Mouse (Mus musculus): ENCODE results near the gene Casp14. TPM values are rescaled to one million over a fixed set of nuclear protein-coding genes. Genes with fewer than 3 reads are reported as not detected.

Casp14 gene
- 0.11 and 0.14 TPM in 2 replicates for polyA plus RNA-seq (2015; fragmentation: Nextera tagmentation; extraction: Ambion mirVana)

DNA sequence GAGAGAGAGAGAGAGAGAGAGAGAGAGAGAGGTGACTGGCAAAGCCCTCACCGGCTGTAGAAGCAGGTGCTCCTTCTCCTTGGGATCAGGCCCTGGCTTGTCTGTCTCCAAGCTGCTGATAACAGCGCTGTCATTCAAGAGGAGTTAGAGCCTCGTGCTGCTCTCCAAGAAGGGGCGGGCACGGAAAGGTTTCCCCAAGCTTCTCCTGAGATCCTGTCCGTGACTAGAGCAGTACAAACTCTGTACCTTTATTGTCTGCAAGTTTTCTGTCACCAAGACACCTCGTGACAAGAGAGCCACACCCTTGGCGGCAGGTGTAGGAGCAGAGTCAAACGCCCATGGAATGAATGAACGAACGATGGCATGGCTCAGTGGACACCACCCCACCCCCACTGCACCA, at the start of gene Casp14:
TSS of gene Casp14 (minus strand) at position 239 of the 400 bp plus-strand sequence.
- H3K4me2 ChIP-seq (replicated peaks) = no peak within 1 kb of the TSS
- ATAC-seq = peak; percentile 89
- 59% methylated on average over 11 of the region's 11 CpGs for WGBS

DNA sequence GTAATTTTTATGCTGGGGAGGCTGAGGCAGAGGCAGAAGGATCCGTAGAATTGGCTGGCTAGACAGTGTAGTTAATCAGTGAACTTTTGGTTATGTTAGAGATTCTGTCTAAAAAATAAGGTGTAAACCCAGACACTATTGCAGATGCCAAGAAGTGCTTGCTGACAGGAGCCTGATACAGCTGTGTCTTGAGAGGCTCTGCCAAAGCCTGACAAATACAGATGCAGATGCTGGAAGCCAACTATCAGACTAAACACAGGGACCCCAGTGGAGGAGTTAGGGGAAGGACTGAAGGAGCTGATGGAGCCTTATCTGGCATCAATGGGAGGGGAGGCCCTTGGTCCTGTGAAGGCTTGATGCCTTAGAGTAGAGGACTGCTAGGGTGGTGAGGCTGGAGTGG, 47.5 kb upstream of the Casp14 start:
- Histone ChIP-seq H3K9me3 (no peaks in the 10 kb centered on the region), H3K27me3 (replicated peaks) (no peaks in the 10 kb centered on the region), H3K4me1 (replicated peaks) (no peaks in the 10 kb centered on the region), H3K4me2 (replicated peaks) (no peak overlapping the region), H3K9ac (no peak overlapping the region), H3K36me3 (no peaks in the 10 kb centered on the region), H3K4me3 (replicated peaks) (no peak overlapping the region), H3K27ac (no peak overlapping the region)
- ATAC-seq = no peak
- 63% methylated on average over 1 of the region's 1 CpGs for WGBS

More for the DNA sequence above, at the start of gene Casp14:
- no peak within 1 kb of the TSS for H3K27ac ChIP-seq
- H3K9me3 ChIP-seq = no peaks in the 10 kb centered on the region
- H3K4me3 ChIP-seq (replicated peaks) = no peak within 1 kb of the TSS
- H3K9ac ChIP-seq = no peak within 1 kb of the TSS
- no peaks in the 10 kb centered on the region for H3K27me3 ChIP-seq (replicated peaks)
- H3K36me3 ChIP-seq = no peaks in the 10 kb centered on the region
- H3K4me1 ChIP-seq (replicated peaks) = no peaks in the 10 kb centered on the region

DNA sequence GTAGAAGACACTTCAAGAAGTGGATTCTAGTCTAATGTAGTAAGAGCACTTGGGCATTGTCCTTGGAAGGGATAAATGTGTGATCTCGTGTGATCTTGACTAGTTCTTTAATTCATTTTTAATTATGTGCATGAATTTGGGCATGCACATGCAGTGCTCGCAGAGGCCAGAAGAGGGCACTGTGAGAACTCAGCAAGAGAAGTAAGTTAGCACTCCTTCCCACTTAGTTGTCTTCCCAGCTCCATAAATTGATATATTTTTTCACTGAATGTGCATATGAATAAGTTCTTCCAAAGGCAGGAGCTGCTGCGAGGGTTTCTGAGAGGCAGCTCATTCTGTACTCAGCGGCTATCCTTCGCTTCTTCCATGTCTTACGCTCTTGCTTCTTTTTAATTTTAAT, 37.9 kb upstream of the Casp14 start:
- no peaks in the 10 kb centered on the region for H3K36me3 ChIP-seq
- peaks cover 3% of the 10 kb centered on the region; the same call in 1 of the 2 replicates for H3K4me1 ChIP-seq (replicated peaks)
- no peak for ATAC-seq
- no peak overlapping the region for H3K9ac ChIP-seq
- H3K9me3 ChIP-seq = no peaks in the 10 kb centered on the region
- H3K4me3 ChIP-seq (replicated peaks) = no peak overlapping the region
- H3K27me3 ChIP-seq (replicated peaks) = no peaks in the 10 kb centered on the region
- H3K4me2 ChIP-seq (replicated peaks) = no peak overlapping the region
- H3K27ac ChIP-seq = no peak overlapping the region
- 33% methylated on average over 6 of the region's 6 CpGs for WGBS

DNA sequence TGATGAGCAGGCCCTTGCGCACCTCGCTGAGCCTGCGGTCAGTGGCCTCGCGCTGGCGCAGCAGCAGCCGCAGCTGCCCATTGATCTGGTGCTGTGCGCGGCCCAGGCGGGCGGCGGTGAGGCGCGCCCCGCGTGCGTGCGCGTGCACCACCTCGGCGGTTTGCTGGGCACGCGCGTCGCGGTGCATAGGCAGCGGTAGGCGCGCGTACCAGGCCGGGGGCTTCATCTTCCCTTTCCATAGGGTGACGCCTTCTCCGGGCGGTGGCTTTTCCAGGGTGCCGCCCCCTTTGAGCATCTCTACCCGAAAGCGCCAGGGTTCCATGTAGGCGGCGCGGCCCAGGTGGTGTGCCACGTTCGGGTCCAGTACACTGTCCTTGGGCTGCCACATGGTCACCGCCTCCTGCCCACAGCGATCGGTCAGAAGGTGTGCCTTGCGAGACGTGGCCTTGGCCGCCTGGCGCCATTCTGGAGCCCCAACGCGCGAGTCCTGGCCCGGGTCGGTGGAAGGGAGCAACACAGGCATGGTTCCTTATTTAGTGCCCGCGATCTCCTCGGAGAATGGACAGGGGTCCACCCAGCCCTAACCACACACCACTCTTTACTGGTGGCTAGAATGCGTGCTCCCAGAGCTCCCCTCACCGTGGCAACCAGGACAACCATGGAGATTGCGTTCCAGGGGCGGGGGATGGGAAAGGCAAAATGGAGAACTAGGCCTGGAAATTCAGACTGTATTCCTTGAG, 34.5 kb upstream of the Casp14 start, which contains the start of gene Ccdc105:
TSS of gene Ccdc105 (minus strand) at position 614 of the 740 bp plus-strand sequence.
- 2% methylated on average over 61 of the region's 61 CpGs for WGBS
- Histone ChIP-seq H3K4me3 (replicated peaks) (peak within 1 kb of the TSS; percentile 53), H3K36me3 (no peaks in the 10 kb centered on the region), H3K27ac (no peak within 1 kb of the TSS), H3K27me3 (replicated peaks) (no peaks in the 10 kb centered on the region), H3K9me3 (no peaks in the 10 kb centered on the region), H3K4me2 (replicated peaks) (peak within 1 kb of the TSS; percentile 93), H3K9ac (peak within 1 kb of the TSS; percentile 56), H3K4me1 (replicated peaks) (peaks cover 4% of the 10 kb centered on the region; the same call in 1 of the 2 replicates)
- peak; percentile 93 for ATAC-seq

DNA sequence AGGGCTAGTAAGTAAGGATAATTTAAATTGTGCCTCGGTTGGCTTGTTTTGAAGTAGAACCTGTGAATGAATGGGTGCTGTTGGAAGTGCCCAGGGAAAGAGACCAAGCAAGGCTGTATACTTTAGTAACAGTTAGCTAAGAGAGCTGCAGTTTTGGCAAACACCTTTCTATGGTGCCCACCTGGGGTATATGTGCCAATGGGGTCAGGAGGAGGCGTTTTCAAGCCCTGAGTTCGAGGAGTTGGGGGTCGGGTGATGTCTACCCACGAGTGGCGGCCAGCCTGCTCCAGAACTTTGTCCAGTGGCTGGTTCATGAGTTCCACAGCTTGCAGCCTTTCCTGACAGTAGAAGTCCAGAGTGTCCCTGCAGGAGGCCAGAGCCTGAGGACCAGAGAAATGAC, 30.9 kb upstream of the Casp14 start:
- Histone ChIP-seq H3K27me3 (replicated peaks) (no peaks in the 10 kb centered on the region), H3K9ac (no peak overlapping the region), H3K36me3 (no peaks in the 10 kb centered on the region), H3K4me3 (replicated peaks) (no peak overlapping the region), H3K27ac (no peak overlapping the region), H3K4me1 (replicated peaks) (peaks cover 8% of the 10 kb centered on the region; the same call in 1 of the 2 replicates), H3K9me3 (no peaks in the 10 kb centered on the region), H3K4me2 (replicated peaks) (no peak overlapping the region)
- WGBS = 91% methylated on average over 6 of the region's 6 CpGs
- ATAC-seq = no peak

DNA sequence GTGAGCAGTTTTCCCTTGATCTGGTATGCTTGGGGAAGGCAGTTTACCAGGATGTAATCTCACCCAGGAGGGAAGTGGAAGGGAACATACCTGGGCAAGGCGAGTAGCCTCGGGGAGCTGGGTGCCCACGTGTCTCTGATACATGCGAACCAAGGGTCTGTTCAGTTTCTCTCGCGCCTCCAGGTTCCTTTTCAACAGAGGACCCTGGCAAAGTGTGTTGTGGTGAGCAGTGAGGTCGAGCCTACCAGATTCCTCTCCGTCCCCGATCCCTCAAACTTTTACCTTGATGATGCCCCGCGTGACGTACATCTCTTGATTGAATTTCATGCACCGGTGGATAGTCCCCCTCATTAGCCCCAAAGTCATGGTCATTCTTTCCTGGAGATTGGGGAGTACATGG, 30.1 kb upstream of the Casp14 start:
- H3K27ac ChIP-seq = no peak overlapping the region
- H3K9me3 ChIP-seq = no peaks in the 10 kb centered on the region
- ATAC-seq = no peak
- no peaks in the 10 kb centered on the region for H3K27me3 ChIP-seq (replicated peaks)
- WGBS = 81% methylated on average over 13 of the region's 13 CpGs
- no peak overlapping the region for H3K9ac ChIP-seq
- no peak overlapping the region for H3K4me3 ChIP-seq (replicated peaks)
- no peaks in the 10 kb centered on the region for H3K36me3 ChIP-seq
- no peak overlapping the region for H3K4me2 ChIP-seq (replicated peaks)
- peaks cover 8% of the 10 kb centered on the region; the same call in 1 of the 2 replicates for H3K4me1 ChIP-seq (replicated peaks)

DNA sequence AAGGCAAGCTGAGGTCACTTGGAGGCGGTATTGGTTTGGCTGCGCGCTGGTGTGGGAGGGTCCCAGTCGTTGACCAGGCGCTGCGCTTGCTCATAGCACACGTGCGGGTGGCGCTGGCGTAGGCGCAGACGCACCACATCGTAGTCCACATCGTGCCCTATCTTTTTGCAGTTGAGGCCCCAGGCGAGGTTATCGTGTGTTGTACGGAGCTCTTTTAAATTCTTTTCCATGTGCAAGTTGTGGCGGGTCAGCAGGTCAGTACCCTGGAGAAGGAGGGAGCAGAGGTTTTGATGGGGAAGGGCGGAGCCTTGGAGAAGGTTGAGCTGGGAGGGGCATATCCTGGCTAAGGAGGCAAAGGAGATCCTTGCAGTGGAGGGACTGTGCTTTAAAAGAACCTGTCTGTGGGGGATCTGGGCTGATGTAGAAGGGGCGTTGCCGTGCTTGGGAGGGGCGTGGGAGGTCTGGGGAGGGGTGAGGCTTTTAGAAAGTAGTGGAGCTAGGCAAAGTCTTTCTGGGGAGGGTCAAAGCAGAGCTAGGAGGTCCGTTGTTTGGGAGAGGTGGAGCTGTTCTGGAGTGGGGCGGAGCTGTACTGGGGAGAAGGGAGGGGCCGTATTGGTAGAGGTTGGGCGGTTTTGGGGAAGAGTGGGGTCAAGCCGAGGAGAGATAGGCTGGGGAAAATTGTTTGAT, 29.1 kb upstream of the Casp14 start:
- H3K9ac ChIP-seq = no peak overlapping the region
- ATAC-seq = peak; percentile 80
- 1% methylated on average over 27 of the region's 27 CpGs for WGBS
- no peaks in the 10 kb centered on the region for H3K27me3 ChIP-seq (replicated peaks)
- H3K36me3 ChIP-seq = no peaks in the 10 kb centered on the region
- no peaks in the 10 kb centered on the region for H3K9me3 ChIP-seq
- H3K4me1 ChIP-seq (replicated peaks) = peaks cover 7% of the 10 kb centered on the region; the same call in 1 of the 2 replicates
- peak overlapping the region; percentile 29 for H3K4me3 ChIP-seq (replicated peaks)
- no peak overlapping the region for H3K27ac ChIP-seq
- peak overlapping the region; percentile 79 for H3K4me2 ChIP-seq (replicated peaks)

GRCm38 (mm10) chr10:78745453-78746232, 27.5 kb upstream of the Casp14 start:
- H3K9me3 ChIP-seq = no peaks in the 10 kb centered on the region
- WGBS = 58% methylated on average over 4 of the region's 4 CpGs
- no peak for ATAC-seq

DNA sequence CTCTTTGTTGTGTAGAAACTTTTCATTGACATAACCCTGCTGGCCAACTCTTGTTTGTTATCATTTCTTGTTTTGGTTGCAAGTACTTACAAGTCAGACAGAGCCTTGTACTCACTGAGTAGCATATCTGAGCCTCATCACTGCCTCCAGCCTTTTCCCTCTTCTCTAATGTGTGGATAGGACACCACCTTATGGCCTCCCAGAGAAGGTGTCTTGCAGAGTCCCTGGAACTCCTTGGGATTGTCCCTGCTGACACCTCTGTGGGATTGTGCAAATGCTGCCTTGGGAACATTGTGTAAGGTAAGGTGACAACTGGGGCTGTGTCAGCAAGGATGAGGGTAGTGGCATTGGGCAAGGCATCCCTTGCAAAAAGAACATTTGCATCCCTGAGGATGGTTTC, 25.6 kb upstream of the Casp14 start:
- Histone ChIP-seq H3K9ac (no peak overlapping the region), H3K4me2 (replicated peaks) (no peak overlapping the region), H3K36me3 (no peaks in the 10 kb centered on the region), H3K9me3 (no peaks in the 10 kb centered on the region), H3K27me3 (replicated peaks) (no peaks in the 10 kb centered on the region), H3K27ac (no peak overlapping the region), H3K4me1 (replicated peaks) (peaks cover 5% of the 10 kb centered on the region; the same call in 1 of the 2 replicates), H3K4me3 (replicated peaks) (no peak overlapping the region)
- no peak for ATAC-seq

More at GRCm38 (mm10) chr10:78745453-78746232, 27.5 kb upstream of the Casp14 start:
- no peaks in the 10 kb centered on the region for H3K27me3 ChIP-seq (replicated peaks)
- peaks cover 5% of the 10 kb centered on the region; the same call in 1 of the 2 replicates for H3K4me1 ChIP-seq (replicated peaks)
- H3K4me3 ChIP-seq (replicated peaks) = no peak overlapping the region
- H3K9ac ChIP-seq = no peak overlapping the region
- H3K36me3 ChIP-seq = no peaks in the 10 kb centered on the region
- no peak overlapping the region for H3K27ac ChIP-seq
- no peak overlapping the region for H3K4me2 ChIP-seq (replicated peaks)

- no peak overlapping the region for H3K4me2 ChIP-seq (replicated peaks)
- no peaks in the 10 kb centered on the region for H3K9me3 ChIP-seq
- H3K27me3 ChIP-seq (replicated peaks) = no peaks in the 10 kb centered on the region
- ATAC-seq = no peak
- no peak overlapping the region for H3K27ac ChIP-seq
- no peaks in the 10 kb centered on the region for H3K36me3 ChIP-seq
- no peak overlapping the region for H3K4me3 ChIP-seq (replicated peaks)
- no peak overlapping the region for H3K9ac ChIP-seq
- H3K4me1 ChIP-seq (replicated peaks) = no peaks in the 10 kb centered on the region
- 78% methylated on average over 4 of the region's 4 CpGs for WGBS
These were observed 21.7 kb upstream of the Casp14 start for GRCm38 (mm10) chr10:78739821-78740220.

GRCm38 (mm10) chr10:78727876-78728275, 9.8 kb upstream of the Casp14 start:
- 91% methylated on average over 5 of the region's 5 CpGs for WGBS
- Histone ChIP-seq H3K27ac (no peak overlapping the region), H3K36me3 (no peaks in the 10 kb centered on the region), H3K4me3 (replicated peaks) (no peak overlapping the region), H3K9me3 (no peaks in the 10 kb centered on the region), H3K4me1 (replicated peaks) (no peaks in the 10 kb centered on the region), H3K4me2 (replicated peaks) (no peak overlapping the region), H3K27me3 (replicated peaks) (no peaks in the 10 kb centered on the region), H3K9ac (no peak overlapping the region)
- ATAC-seq = no peak

DNA sequence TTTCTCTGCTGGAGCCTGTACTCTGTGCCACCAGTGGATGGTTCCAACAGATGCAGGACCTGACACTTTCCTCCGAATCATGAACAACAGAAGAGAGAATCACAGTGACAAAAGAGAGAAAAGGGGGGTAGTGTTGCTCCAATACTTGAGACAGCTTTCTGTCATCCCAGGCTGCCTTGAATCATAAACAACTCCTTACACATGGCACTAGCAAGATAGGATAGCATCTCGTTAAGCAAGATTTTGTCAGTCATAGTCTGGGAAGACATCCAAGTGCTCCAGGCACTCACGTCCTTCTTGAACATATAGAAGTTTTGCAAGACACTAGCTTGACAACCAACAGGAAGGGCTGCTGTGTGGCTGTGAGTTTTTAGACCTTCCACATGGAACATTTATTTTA, 8.9 kb upstream of the Casp14 start:
- Histone ChIP-seq H3K4me1 (replicated peaks) (no peaks in the 10 kb centered on the region), H3K36me3 (no peaks in the 10 kb centered on the region), H3K4me3 (replicated peaks) (no peak overlapping the region), H3K27me3 (replicated peaks) (no peaks in the 10 kb centered on the region), H3K9ac (no peak overlapping the region), H3K27ac (no peak overlapping the region), H3K4me2 (replicated peaks) (no peak overlapping the region), H3K9me3 (no peaks in the 10 kb centered on the region)
- 59% methylated on average over 3 of the region's 3 CpGs for WGBS
- no peak for ATAC-seq

Measured in intestine, embryonic 15.5 days (tissue).